Comparison of ENCODE assay signal across 30 mouse cellular contexts in the genomic region with DNA sequence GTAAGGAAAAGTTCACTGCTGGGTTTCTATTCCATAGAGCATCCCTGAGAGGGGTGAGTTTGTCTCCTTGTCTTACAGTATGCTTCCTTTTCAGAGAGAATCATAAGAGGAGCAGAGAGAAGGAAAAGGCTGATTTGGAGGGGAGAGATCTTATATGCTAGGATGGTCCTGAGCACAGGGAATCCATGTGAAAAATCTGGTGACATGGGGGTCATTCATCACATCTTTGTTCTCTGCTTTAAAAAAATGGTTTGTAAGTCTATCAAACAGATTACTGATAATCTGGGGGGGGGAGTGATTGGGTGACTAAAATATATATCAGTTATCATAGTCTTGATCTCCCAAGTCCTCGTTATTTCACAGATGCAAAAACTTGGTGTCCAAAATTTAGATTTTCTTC. TPM values are rescaled to one million over a fixed set of nuclear protein-coding genes. Genes with fewer than 3 reads are reported as not detected.
DNase-seq lines count a peak whose midpoint lies in the region; ATAC-seq and TF ChIP-seq lines count a peak whose summit lies in the region.
"Had no signal": no experiment of that assay in that cellular context is flagged by ENCODE, and none has a peak within 500 bp of the region (broad histone marks: within the 10 kb centered on the region; RNA-seq: fewer than 3 reads in every experiment).

No protein-coding gene starts in this region.

- H3K4me2 ChIP-seq in hindbrain, embryonic 14.5 days (replicated peaks), result no peak overlapping the region
- H3K4me2 ChIP-seq in hindbrain, postnatal 0 days (ENCODE audit: low read depth, low read length), result no peak overlapping the region
- peak overlapping the region; percentile 38 for H3K4me2 ChIP-seq in forebrain, embryonic 15.5 days (replicated peaks)
- H3K4me2 ChIP-seq: embryonic facial prominence, embryonic 15.5 days; liver, embryonic 15.5 days had no signal

- no peak overlapping the region for H3K27ac ChIP-seq in hindbrain, embryonic 14.5 days
- no peak overlapping the region for H3K27ac ChIP-seq in hindbrain, postnatal 0 days
- 0 out of 2 replicates have a peak overlapping the region, but pooled peaks have one; percentile 35 for H3K27ac ChIP-seq in cortical plate, adult 2 months (ENCODE audit: insufficient read depth, low read length)
- H3K27ac ChIP-seq in forebrain, embryonic 15.5 days (replicated peaks), result peak overlapping the region; percentile 86
- no peak overlapping the region for H3K27ac ChIP-seq in cerebellum, adult 2 months (ENCODE audit: insufficient read depth, low read length)
- H3K27ac ChIP-seq: embryonic facial prominence, embryonic 15.5 days; heart, adult 2 months; liver, embryonic 15.5 days; stomach, postnatal 0 days had no signal

- 31% methylated on average over 1 of the region's 1 CpGs for WGBS in hindbrain, embryonic 14.5 days
- 25% methylated on average over 1 of the region's 1 CpGs for WGBS in hindbrain, postnatal 0 days
- 21% methylated on average over 1 of the region's 1 CpGs for WGBS in forebrain, embryonic 15.5 days
- WGBS in cerebellum, adult 2 months, result 33% methylated on average over 1 of the region's 1 CpGs

- H3K9ac ChIP-seq in hindbrain, embryonic 14.5 days, result no peak overlapping the region
- no peak overlapping the region for H3K9ac ChIP-seq in hindbrain, postnatal 0 days (replicated peaks; ENCODE audit: low read length)
- H3K9ac ChIP-seq in forebrain, embryonic 15.5 days (replicated peaks), result peak overlapping the region; percentile 57
- H3K9ac ChIP-seq: embryonic facial prominence, embryonic 15.5 days; liver, embryonic 15.5 days had no signal

- H3K27me3 ChIP-seq in hindbrain, embryonic 14.5 days (ENCODE audit: control insufficient read depth, insufficient read depth, low read length), result peaks cover 89% of the 10 kb centered on the region
- H3K27me3 ChIP-seq in hindbrain, postnatal 0 days (ENCODE audit: insufficient read depth, low read length), result peaks cover 84% of the 10 kb centered on the region
- H3K27me3 ChIP-seq in forebrain, embryonic 15.5 days, result no peaks in the 10 kb centered on the region
- H3K27me3 ChIP-seq in cerebellum, adult 2 months (ENCODE audit: control insufficient read depth, insufficient read depth, low read length), result peaks cover 10% of the 10 kb centered on the region; the same call in 1 of the 2 replicates
- H3K27me3 ChIP-seq: CH12.LX had no signal

- H3K4me1 ChIP-seq in hindbrain, embryonic 14.5 days (replicated peaks; ENCODE audit: control insufficient read depth, insufficient read depth, low read length), result no peaks in the 10 kb centered on the region
- peaks cover 8% of the 10 kb centered on the region; the same call in 1 of the 2 replicates for H3K4me1 ChIP-seq in hindbrain, postnatal 0 days (ENCODE audit: insufficient read depth, low read length)
- H3K4me1 ChIP-seq in cortical plate, adult 2 months (ENCODE audit: control insufficient read depth, insufficient read depth, low read length), result peaks cover 3% of the 10 kb centered on the region; the same call in 1 of the 2 replicates
- peaks cover 29% of the 10 kb centered on the region for H3K4me1 ChIP-seq in forebrain, embryonic 15.5 days
- H3K4me1 ChIP-seq in cerebellum, adult 2 months (ENCODE audit: control insufficient read depth, insufficient read depth, low read length), result no peaks in the 10 kb centered on the region
- H3K4me1 ChIP-seq: liver, embryonic 15.5 days had no signal

- no peaks in the 10 kb centered on the region for H3K9me3 ChIP-seq in hindbrain, embryonic 14.5 days (ENCODE audit: control insufficient read depth, low read length)
- H3K9me3 ChIP-seq in hindbrain, postnatal 0 days (ENCODE audit: low read length), result no peaks in the 10 kb centered on the region
- H3K9me3 ChIP-seq in forebrain, embryonic 15.5 days, result no peaks in the 10 kb centered on the region
- H3K9me3 ChIP-seq: embryonic facial prominence, embryonic 15.5 days; liver, embryonic 15.5 days had no signal

- DNase-seq in hindbrain, embryonic 14.5 days (ENCODE audit: low spot score), result peak; percentile 25
- DNase-seq in hindbrain, postnatal 0 days (ENCODE audit: low spot score), result no peak
- peak; percentile 41 for DNase-seq in NIH3T3 (ENCODE audit: low read depth)
- no peak for DNase-seq in gastrocnemius, postnatal 10 days
- no peak for DNase-seq in cerebellum, adult 2 months
- DNase-seq: adrenal gland, adult 8-10 months; B cell, adult 2 months; cerebellum, adult 8-10 months; gastrocnemius, postnatal 25 days; heart, adult 2 months; kidney, adult 9 months; kidney, postnatal 14 days; liver; lung, postnatal 4 days; right cerebral cortex, postnatal 14 days; thymus, adult 2 months had no signal

- no peak overlapping the region for H3K4me3 ChIP-seq in hindbrain, embryonic 14.5 days (replicated peaks; ENCODE audit: low read length)
- no peak overlapping the region for H3K4me3 ChIP-seq in hindbrain, postnatal 0 days (ENCODE audit: low read length)
- no peak overlapping the region for H3K4me3 ChIP-seq in cortical plate, adult 2 months (ENCODE audit: insufficient read depth, low read length)
- peak overlapping the region; percentile 25 for H3K4me3 ChIP-seq in forebrain, embryonic 15.5 days
- H3K4me3 ChIP-seq in cerebellum, adult 2 months (replicated peaks; ENCODE audit: insufficient read depth, low read depth, low read length), result no peak overlapping the region
- H3K4me3 ChIP-seq: embryonic facial prominence, embryonic 15.5 days; heart, adult 2 months; liver, embryonic 15.5 days had no signal

- no peak for TF ChIP-seq CTCF in hindbrain, postnatal 0 days (IDR thresholded peaks at IDR 0.05; ENCODE audit: low read depth)
- TF ChIP-seq CTCF in cortical plate, adult 2 months (IDR thresholded peaks at IDR 0.05; ENCODE audit: extremely low read depth, insufficient read depth, low read length), result no peak
- TF ChIP-seq CTCF in cerebellum, adult 2 months (IDR thresholded peaks at IDR 0.05; ENCODE audit: borderline replicate concordance, insufficient read depth, low read depth, low read length), result no peak

- no peak for TF ChIP-seq POLR2A in cortical plate, adult 2 months (IDR thresholded peaks at IDR 0.05; ENCODE audit: extremely low read depth, insufficient read depth, low read length)
- no peak for TF ChIP-seq POLR2A in cerebellum, adult 2 months (IDR thresholded peaks at IDR 0.05; ENCODE audit: borderline replicate concordance, insufficient read depth, low read length)

- no peak for ATAC-seq in hindbrain, embryonic 14.5 days (ENCODE audit: low FRiP score)
- no peak for ATAC-seq in hindbrain, postnatal 0 days
- no peak for ATAC-seq in forebrain, embryonic 15.5 days (replicated peaks)
- ATAC-seq: hindbrain, embryonic 16.5 days; intestine, embryonic 16.5 days had no signal

- no peaks in the 10 kb centered on the region for H3K36me3 ChIP-seq in hindbrain, embryonic 14.5 days (replicated peaks; ENCODE audit: control insufficient read depth, insufficient read depth)
- H3K36me3 ChIP-seq in hindbrain, postnatal 0 days (ENCODE audit: insufficient read depth, low read length), result no peaks in the 10 kb centered on the region
- no peaks in the 10 kb centered on the region for H3K36me3 ChIP-seq in forebrain, embryonic 15.5 days
- H3K36me3 ChIP-seq: embryonic facial prominence, embryonic 15.5 days; G1E; liver, embryonic 15.5 days had no signal

RNA-seq across cellular contexts. Expression of a gene that starts 11.8 kb away (rescaled TPM):
- polyA plus RNA-seq in hindbrain, embryonic 14.5 days (2014; fragmentation: Nextera tagmentation; extraction: Ambion mirVana), result not detected in 2 replicates
- 0.04 TPM in 1 of 2 replicates, not detected in the other for total RNA-seq in hindbrain, postnatal 0 days (2014; rRNA removed)
- polyA plus RNA-seq in hindbrain, postnatal 0 days (2015; fragmentation: Nextera tagmentation; extraction: Ambion mirVana), result not detected in 2 replicates
- 2.1 and 2.3 TPM in 2 replicates for polyA plus RNA-seq in cortical plate, adult 2 months (2012; rRNA removed)
- 2.8 and 3.0 TPM in 2 replicates for polyA plus RNA-seq in forebrain, embryonic 15.5 days (2015; fragmentation: Nextera tagmentation; extraction: Ambion mirVana)
- total RNA-seq in gastrocnemius, postnatal 10 days (2021), result not detected
- not detected in 2 replicates for polyA plus RNA-seq in cerebellum, adult 2 months (2012; rRNA removed)
- total RNA-seq: adrenal gland, adult 8-10 months; CH12.LX; gastrocnemius, postnatal 25 days; heart, adult 2 months; heart, postnatal 25 days; megakaryocyte-erythroid progenitor cell, adult 5-6 weeks; neutrophil, adult 5-6 weeks had no signal
- polyA plus RNA-seq: G1E; heart, adult 2 months; heart, embryonic 14.5 days; hindbrain, embryonic 16.5 days; intestine, embryonic 16.5 days; liver, embryonic 15.5 days; lung, embryonic 16.5 days; stomach, postnatal 0 days had no signal

RNA-seq across cellular contexts. Expression of a gene that starts 14.3 kb away (rescaled TPM):
- polyA plus RNA-seq in hindbrain, embryonic 14.5 days (2014; fragmentation: Nextera tagmentation; extraction: Ambion mirVana), result not detected in 2 replicates
- 0.16 and 2.3 TPM in 2 replicates for total RNA-seq in hindbrain, postnatal 0 days (2014; rRNA removed)
- polyA plus RNA-seq in hindbrain, postnatal 0 days (2015; fragmentation: Nextera tagmentation; extraction: Ambion mirVana), result not detected in 2 replicates
- 61.2 and 63.1 TPM in 2 replicates for polyA plus RNA-seq in cortical plate, adult 2 months (2012; rRNA removed)
- polyA plus RNA-seq in forebrain, embryonic 15.5 days (2015; fragmentation: Nextera tagmentation; extraction: Ambion mirVana), result 110 and 111 TPM in 2 replicates
- under 1 TPM; 0.09 to 0.25 TPM for total RNA-seq in gastrocnemius, postnatal 10 days (2021)
- not detected in 2 replicates for polyA plus RNA-seq in cerebellum, adult 2 months (2012; rRNA removed)
- total RNA-seq: adrenal gland, adult 8-10 months; CH12.LX; gastrocnemius, postnatal 25 days; heart, adult 2 months; heart, postnatal 25 days; megakaryocyte-erythroid progenitor cell, adult 5-6 weeks; neutrophil, adult 5-6 weeks had no signal
- polyA plus RNA-seq: G1E; heart, embryonic 14.5 days; hindbrain, embryonic 16.5 days; intestine, embryonic 16.5 days; stomach, postnatal 0 days had no signal

Comparison
In these comparisons a context has a peak if more than half of its experiments do, and no peak if none do; other contexts are left out.
1. DNase-seq: peak in hindbrain, embryonic 14.5 days (single experiment) and NIH3T3 (single experiment); none in hindbrain, postnatal 0 days (single experiment), gastrocnemius, postnatal 10 days (single experiment) and cerebellum, adult 2 months (0 of 2).
2. H3K27ac ChIP-seq: peak in cortical plate, adult 2 months (single experiment) and forebrain, embryonic 15.5 days (single experiment); none in hindbrain, embryonic 14.5 days (single experiment), hindbrain, postnatal 0 days (single experiment) and cerebellum, adult 2 months (single experiment).
3. RNA of a gene that starts 14.3 kb away (polyA plus RNA-seq): 110 to 111 TPM in forebrain, embryonic 15.5 days and 61.2 to 63.1 TPM in cortical plate, adult 2 months; not detected in hindbrain, postnatal 0 days, not detected in hindbrain, embryonic 14.5 days and not detected in cerebellum, adult 2 months; every median in the first group is over 10 times any median in the second.